Mouse (Mus musculus) myocyte (in vitro differentiated cells): ENCODE results near the gene Coro1c. TPM values are rescaled to one million over a fixed set of nuclear protein-coding genes. Genes with fewer than 3 reads are reported as not detected.

Source experiments
- H3K27me3 ChIP-seq: one replicate; pipeline ENCODE4 v1.6.1; 2011; ENCODE audit not compliant: control insufficient read depth, insufficient read depth, insufficient read length
- H3K36me3 ChIP-seq: one replicate; pipeline ENCODE4 v1.6.1; 2011; ENCODE audit not compliant: control insufficient read depth, insufficient read depth
- H3K4me2 ChIP-seq: one replicate; pipeline ENCODE4 v1.6.1; 2011; ENCODE audit warnings: low read depth, control low read depth
- H3K4me3 ChIP-seq: one replicate; pipeline ENCODE4 v1.5.1; 2011; ENCODE audit warnings: mild to moderate bottlenecking, control low read depth, moderate library complexity
- H3K79me2 ChIP-seq: one replicate; pipeline ENCODE4 v1.6.1; 2011; ENCODE audit not compliant: control insufficient read depth, insufficient read depth
- H3ac ChIP-seq: one replicate; pipeline ENCODE4 v1.6.1; 2011; ENCODE audit not compliant: control insufficient read depth, insufficient read length
- CEBPB ChIP-seq: IDR thresholded peaks from 2 replicates; pipeline ENCODE4 v1.6.1; 2011; ENCODE audit warnings: mild to moderate bottlenecking, moderate library complexity; ENCODE audit not compliant: poor library complexity, insufficient read depth, severe bottlenecking
- E2F4 ChIP-seq: IDR thresholded peaks from one replicate; pipeline ENCODE4 v1.6.1; 2011; ENCODE audit warnings: mild to moderate bottlenecking, control low read depth, moderate library complexity; ENCODE audit not compliant: insufficient read depth
- MAX ChIP-seq: IDR thresholded peaks from one replicate; pipeline ENCODE4 v1.6.1; 2011; ENCODE audit warnings: low read depth, mild to moderate bottlenecking, control low read depth
- MYOD1 ChIP-seq, 3 experiments: IDR thresholded peaks; one replicate each; pipeline ENCODE4 v1.6.1; 2011; ENCODE audit warnings: control low read depth in 2 of 3, low read depth in 2 of 3, mild to moderate bottlenecking in 2 of 3, moderate library complexity in 1 of 3; ENCODE audit not compliant: insufficient read length in 2 of 3, control insufficient read depth in 1 of 3
- MYOG ChIP-seq, 3 experiments: IDR thresholded peaks; one replicate each; pipeline ENCODE4 v1.6.1; 2011; ENCODE audit warnings: control low read depth in 2 of 3, low read depth in 2 of 3, mild to moderate bottlenecking in 2 of 3; ENCODE audit not compliant: insufficient read length in 2 of 3, control insufficient read depth in 1 of 3, insufficient read depth in 1 of 3
- POLR2A ChIP-seq: IDR thresholded peaks from one replicate; pipeline ENCODE4 v1.6.1; 2011; ENCODE audit warnings: low read depth, mild to moderate bottlenecking, control low read depth, moderate library complexity; ENCODE audit not compliant: insufficient read length
- POLR2AphosphoS2 ChIP-seq: IDR thresholded peaks from one replicate; pipeline ENCODE4 v1.6.1; 2011; ENCODE audit warnings: low read depth, control low read depth; ENCODE audit not compliant: insufficient read length
- REST ChIP-seq: IDR thresholded peaks from one replicate; pipeline ENCODE4 v1.6.1; 2011; ENCODE audit warnings: mild to moderate bottlenecking, control low read depth, moderate library complexity; ENCODE audit not compliant: insufficient read depth, insufficient read length
- SRF ChIP-seq: IDR thresholded peaks from one replicate; pipeline ENCODE4 v1.6.1; 2011; ENCODE audit warnings: low read depth; ENCODE audit not compliant: control insufficient read depth, insufficient read length
- TCF12 ChIP-seq: IDR thresholded peaks from one replicate; pipeline ENCODE4 v1.6.1; 2011; ENCODE audit warnings: mild to moderate bottlenecking, control low read depth; ENCODE audit not compliant: poor library complexity, insufficient read depth, severe bottlenecking
- TCF3 ChIP-seq: IDR thresholded peaks from one replicate; pipeline ENCODE4 v1.6.1; 2011; ENCODE audit warnings: low read depth, control low read depth; ENCODE audit not compliant: insufficient read length
- USF1 ChIP-seq: IDR thresholded peaks from one replicate; pipeline ENCODE4 v1.6.1; 2011; ENCODE audit warnings: low read depth, mild to moderate bottlenecking, control low read depth, moderate library complexity
- polyA plus RNA-seq: library from polyadenylated mRNA; unstranded; fragments of >200 nt; fragmentation: generic; extraction: Trizol; gene quantifications from one replicate; pipeline ENCODE4 v1.2.1, GENCODE M21; 2012; ENCODE audit warnings: missing spikeins

The Coro1c gene
- polyA plus RNA-seq, 1 experiment: 58.9 TPM

DNA sequence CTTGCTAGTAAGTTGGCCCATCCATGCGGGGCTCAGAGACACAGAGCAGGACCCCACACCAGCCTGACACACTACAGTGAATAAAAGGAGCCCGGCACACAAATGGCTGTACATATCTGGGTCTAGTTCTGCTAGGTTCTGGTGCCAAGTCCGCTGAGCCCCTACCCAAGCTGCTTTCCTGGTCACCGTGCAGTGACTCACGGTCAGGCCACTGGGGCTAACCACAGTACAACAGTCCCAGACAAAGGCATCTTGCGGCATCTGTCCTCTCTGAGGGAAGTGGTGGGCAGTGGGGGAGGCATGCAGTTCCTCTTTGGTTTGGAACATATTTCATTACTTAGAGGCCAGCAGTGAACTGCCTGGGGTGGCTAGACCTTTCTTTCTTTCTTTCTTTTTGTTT lies 36.6 kb upstream of the Coro1c start:
- TF ChIP-seq E2F4 (no peak), SRF (no peak), POLR2A (no peak), MYOG (IDR thresholded peaks at IDR 0.05; ENCODE audit: control insufficient read depth in 1 of 3, insufficient read depth in 1 of 3, insufficient read length in 2 of 3, low read depth in 2 of 3) (peak in 2 of 3 experiments; percentile 29 to 78), MYOD1 (IDR thresholded peaks at IDR 0.05; ENCODE audit: control insufficient read depth in 1 of 3, insufficient read length in 2 of 3, low read depth in 2 of 3) (peak in 2 of 3 experiments; percentile 26 to 73)
- Histone ChIP-seq H3K4me3 (no peak overlapping the region), H3K27me3 (no peaks in the 10 kb centered on the region), H3ac (no peak overlapping the region), H3K4me2 (peak overlapping the region; percentile 58), H3K36me3 (peaks cover 9% of the 10 kb centered on the region), H3K79me2 (no peaks in the 10 kb centered on the region)

DNA sequence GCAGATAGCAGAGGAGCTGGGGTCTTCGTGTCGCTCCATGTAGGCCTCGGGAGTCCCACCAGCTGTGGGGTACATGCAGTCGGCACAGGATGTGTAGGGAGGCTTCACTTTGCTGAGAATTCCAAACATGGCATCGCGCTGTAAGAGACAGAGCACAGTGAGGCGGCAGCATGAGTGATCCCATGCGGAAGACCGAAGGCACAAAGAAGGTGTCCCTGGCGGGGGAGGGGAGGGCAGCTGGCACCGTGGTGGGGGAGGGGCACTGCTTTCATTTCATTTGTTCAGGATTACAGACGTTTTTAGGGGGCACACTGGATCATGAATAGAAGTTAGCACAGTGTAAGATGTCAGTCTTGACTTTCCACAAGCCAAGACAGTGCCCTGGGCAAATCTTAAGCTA lies 34.8 kb upstream of the Coro1c start:
- TF ChIP-seq MYOG (IDR thresholded peaks at IDR 0.05; ENCODE audit: control insufficient read depth in 1 of 3, insufficient read depth in 1 of 3, insufficient read length in 2 of 3, low read depth in 2 of 3): no peak
- no peak for TF ChIP-seq REST
- no peak for TF ChIP-seq CEBPB
- Histone ChIP-seq H3ac (no peak overlapping the region), H3K36me3 (peaks cover 9% of the 10 kb centered on the region), H3K27me3 (no peaks in the 10 kb centered on the region), H3K79me2 (no peaks in the 10 kb centered on the region), H3K4me3 (no peak overlapping the region), H3K4me2 (no peak overlapping the region)

DNA sequence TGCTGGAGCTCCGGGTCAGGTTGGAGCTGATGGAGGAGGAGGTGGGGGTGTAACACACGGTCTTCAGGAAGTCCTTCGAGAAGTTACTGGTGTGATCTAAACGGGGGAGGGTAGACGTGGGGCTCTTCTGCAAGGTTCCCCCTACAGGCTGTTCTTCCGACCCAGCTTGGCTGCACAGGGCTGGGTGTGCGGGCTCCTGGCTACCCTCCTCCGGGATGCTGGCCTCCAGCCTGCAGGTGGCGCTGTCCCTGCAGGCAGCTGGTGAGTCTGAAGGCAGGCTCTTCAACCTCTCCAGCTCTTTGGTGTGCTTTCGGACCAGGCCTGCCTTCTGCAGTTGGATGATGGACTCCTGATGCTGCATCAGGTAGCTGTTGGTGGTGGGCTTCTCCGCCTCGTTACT lies 34.0 kb upstream of the Coro1c start:
- Histone ChIP-seq H3K27me3 (no peaks in the 10 kb centered on the region), H3K4me2 (no peak overlapping the region), H3K79me2 (no peaks in the 10 kb centered on the region), H3K4me3 (no peak overlapping the region), H3K36me3 (peaks cover 5% of the 10 kb centered on the region), H3ac (no peak overlapping the region)
- TF ChIP-seq POLR2A (no peak), MAX (no peak), E2F4 (no peak), MYOG (IDR thresholded peaks at IDR 0.05; ENCODE audit: control insufficient read depth in 1 of 3, insufficient read depth in 1 of 3, insufficient read length in 2 of 3, low read depth in 2 of 3) (no peak), REST (no peak), CEBPB (no peak), MYOD1 (IDR thresholded peaks at IDR 0.05; ENCODE audit: control insufficient read depth in 1 of 3, insufficient read length in 2 of 3, low read depth in 2 of 3) (no peak), TCF3 (no peak), TCF12 (no peak), SRF (no peak), POLR2AphosphoS2 (no peak), USF1 (no peak)

- no peaks in the 10 kb centered on the region for H3K27me3 ChIP-seq
- H3K4me2 ChIP-seq: no peak overlapping the region
- H3K36me3 ChIP-seq: no peaks in the 10 kb centered on the region
- H3K4me3 ChIP-seq: no peak overlapping the region
- TF ChIP-seq TCF12: no peak
- no peak for TF ChIP-seq E2F4
- TF ChIP-seq MYOD1 (IDR thresholded peaks at IDR 0.05; ENCODE audit: control insufficient read depth in 1 of 3, insufficient read length in 2 of 3, low read depth in 2 of 3): no peak
- no peak overlapping the region for H3ac ChIP-seq
- H3K79me2 ChIP-seq: no peaks in the 10 kb centered on the region
These were observed 30.8 kb upstream of the Coro1c start for GRCm38 (mm10) chr5:113939263-113939900.

DNA sequence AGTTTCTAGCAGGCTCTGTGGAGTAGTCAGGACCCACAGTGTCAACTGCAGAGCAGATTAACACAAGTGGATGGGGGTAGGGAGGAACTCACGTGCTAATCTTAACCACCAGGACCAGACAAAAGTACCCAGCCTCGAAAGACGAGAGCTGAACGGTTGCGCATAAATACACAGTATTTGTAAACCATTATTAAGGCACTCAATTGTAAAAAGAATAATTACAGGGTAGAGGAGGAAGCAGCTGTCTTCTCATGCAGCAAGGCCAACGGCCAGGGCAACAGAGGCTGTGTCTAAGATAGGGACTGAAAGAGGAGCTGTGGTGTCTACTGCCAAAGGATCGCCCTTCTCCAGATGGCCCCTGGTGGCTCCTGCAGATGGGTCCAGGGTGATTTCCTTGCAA lies 29.1 kb upstream of the Coro1c start:
- Histone ChIP-seq H3K36me3 (no peaks in the 10 kb centered on the region), H3ac (no peak overlapping the region), H3K79me2 (no peaks in the 10 kb centered on the region), H3K4me2 (no peak overlapping the region), H3K4me3 (no peak overlapping the region), H3K27me3 (no peaks in the 10 kb centered on the region)
- no peak for TF ChIP-seq POLR2AphosphoS2
- no peak for TF ChIP-seq CEBPB
- TF ChIP-seq REST: no peak
- TF ChIP-seq TCF3: no peak
- TF ChIP-seq SRF: no peak
- no peak for TF ChIP-seq MYOD1 (IDR thresholded peaks at IDR 0.05; ENCODE audit: control insufficient read depth in 1 of 3, insufficient read length in 2 of 3, low read depth in 2 of 3)
- no peak for TF ChIP-seq POLR2A
- no peak for TF ChIP-seq E2F4
- TF ChIP-seq USF1: no peak
- no peak for TF ChIP-seq MAX
- TF ChIP-seq MYOG (IDR thresholded peaks at IDR 0.05; ENCODE audit: control insufficient read depth in 1 of 3, insufficient read depth in 1 of 3, insufficient read length in 2 of 3, low read depth in 2 of 3): no peak
- TF ChIP-seq TCF12: no peak
